Mouse (Mus musculus): Measurements from ENCODE around the gene Spag8. TPM values are rescaled to one million over a fixed set of nuclear protein-coding genes. Genes with fewer than 3 reads are reported as not detected.

Gene Spag8
- total and polyA plus RNA-seq, 2 experiments from 2014 or later = 5.8 to 9.1 TPM

- H3K4me1 ChIP-seq (ENCODE audit: insufficient read depth) = peaks cover 23% of the 10 kb centered on the region
- no peaks in the 10 kb centered on the region for H3K36me3 ChIP-seq (ENCODE audit: insufficient read depth)
- ATAC-seq (no peak), DNase-seq (no peak)
- H3K4me2 ChIP-seq (ENCODE audit: low read depth) = no peak overlapping the region
- 93% methylated on average over 2 of the region's 2 CpGs for whole genome bisulfite sequencing
- H3K4me3 ChIP-seq (ENCODE audit: low read depth, low read length) = no peak overlapping the region
- TF ChIP-seq CTCF (IDR thresholded peaks at IDR 0.05; ENCODE audit: low read depth) = no peak
- H3K9me3 ChIP-seq (ENCODE audit: low read length) = no peaks in the 10 kb centered on the region
- H3K27ac ChIP-seq (ENCODE audit: low read depth, low read length) = no peak overlapping the region
- no peak overlapping the region for H3K9ac ChIP-seq
- no peaks in the 10 kb centered on the region for H3K27me3 ChIP-seq (ENCODE audit: insufficient read depth, low read length)
These were observed 19.7 kb downstream of the Spag8 start for GRCm38 (mm10) chr4:43633736-43634135.

- Histone ChIP-seq H3K4me3 (ENCODE audit: low read depth, low read length) (no peak overlapping the region), H3K9ac (no peak overlapping the region), H3K4me1 (ENCODE audit: insufficient read depth) (peaks cover 23% of the 10 kb centered on the region), H3K27me3 (ENCODE audit: insufficient read depth, low read length) (no peaks in the 10 kb centered on the region), H3K9me3 (ENCODE audit: low read length) (no peaks in the 10 kb centered on the region), H3K4me2 (ENCODE audit: low read depth) (peak overlapping the region; percentile 89; the same call in 1 of the 2 replicates), H3K27ac (ENCODE audit: low read depth, low read length) (no peak overlapping the region), H3K36me3 (ENCODE audit: insufficient read depth) (no peaks in the 10 kb centered on the region)
- DNase-seq (no peak), ATAC-seq (no peak)
- 87% methylated on average over 8 of the region's 8 CpGs for WGBS
- no peak for TF ChIP-seq CTCF (IDR thresholded peaks at IDR 0.05; ENCODE audit: low read depth)
These were observed 20.1 kb downstream of the Spag8 start for GRCm38 (mm10) chr4:43633296-43633695.

GRCm38 (mm10) chr4:43631956-43632920 is 21.2 kb downstream of the Spag8 start:
- Histone ChIP-seq H3K9me3 (ENCODE audit: low read length) (no peaks in the 10 kb centered on the region), H3K36me3 (ENCODE audit: insufficient read depth) (no peaks in the 10 kb centered on the region), H3K4me2 (ENCODE audit: low read depth) (peak overlapping the region; percentile 89), H3K4me3 (ENCODE audit: low read depth, low read length) (peak overlapping the region; percentile 65), H3K27ac (ENCODE audit: low read depth, low read length) (peak overlapping the region; percentile 72), H3K9ac (peak overlapping the region; percentile 90), H3K27me3 (ENCODE audit: insufficient read depth, low read length) (no peaks in the 10 kb centered on the region), H3K4me1 (ENCODE audit: insufficient read depth) (peaks cover 23% of the 10 kb centered on the region)
- TF ChIP-seq CTCF (IDR thresholded peaks at IDR 0.05; ENCODE audit: low read depth) = no peak
- DNase-seq (no peak), ATAC-seq (peak; percentile 19)
- WGBS = 50% methylated on average over 42 of the region's 42 CpGs

- ATAC-seq (peak; percentile 60), DNase-seq (peak; percentile 68)
- Histone ChIP-seq H3K4me3 (ENCODE audit: low read depth, low read length) (peak within 1 kb of the TSS; percentile 65), H3K4me1 (ENCODE audit: insufficient read depth) (peaks cover 23% of the 10 kb centered on the region), H3K9ac (peak within 1 kb of the TSS; percentile 90), H3K9me3 (ENCODE audit: low read length) (no peaks in the 10 kb centered on the region), H3K36me3 (ENCODE audit: insufficient read depth) (no peaks in the 10 kb centered on the region), H3K27me3 (ENCODE audit: insufficient read depth, low read length) (no peaks in the 10 kb centered on the region), H3K4me2 (ENCODE audit: low read depth) (peak within 1 kb of the TSS; percentile 89), H3K27ac (ENCODE audit: low read depth, low read length) (peak within 1 kb of the TSS; percentile 72)
- no peak for TF ChIP-seq CTCF (IDR thresholded peaks at IDR 0.05; ENCODE audit: low read depth)
- 5% methylated on average over 47 of the region's 70 CpGs for WGBS
These were observed 22.1 kb downstream of the Spag8 start, which contains the start of gene Npr2 for GRCm38 (mm10) chr4:43631046-43631955. Gene Npr2, plus strand, starts transcription at chr4:43631935.

GRCm38 (mm10) chr4:43630671-43631045 is 22.7 kb downstream of the Spag8 start:
- 20% methylated on average over 5 of the region's 5 CpGs for WGBS
- H3K9ac ChIP-seq = peak overlapping the region; percentile 90
- no peaks in the 10 kb centered on the region for H3K27me3 ChIP-seq (ENCODE audit: insufficient read depth, low read length)
- H3K27ac ChIP-seq (ENCODE audit: low read depth, low read length) = peak overlapping the region; percentile 72
- TF ChIP-seq CTCF (IDR thresholded peaks at IDR 0.05; ENCODE audit: low read depth) = no peak
- H3K36me3 ChIP-seq (ENCODE audit: insufficient read depth) = no peaks in the 10 kb centered on the region
- DNase-seq = peak; percentile 65
- no peak for ATAC-seq
- H3K4me2 ChIP-seq (ENCODE audit: low read depth) = peak overlapping the region; percentile 89
- H3K4me3 ChIP-seq (ENCODE audit: low read depth, low read length) = peak overlapping the region; percentile 65
- H3K9me3 ChIP-seq (ENCODE audit: low read length) = no peaks in the 10 kb centered on the region
- peaks cover 23% of the 10 kb centered on the region for H3K4me1 ChIP-seq (ENCODE audit: insufficient read depth)

- no peak overlapping the region; the same call in 1 of the 2 replicates for H3K9ac ChIP-seq
- DNase-seq (peak; percentile 94), ATAC-seq (peak; percentile 81)
- H3K36me3 ChIP-seq (ENCODE audit: insufficient read depth) = no peaks in the 10 kb centered on the region
- no peaks in the 10 kb centered on the region for H3K9me3 ChIP-seq (ENCODE audit: low read length)
- TF ChIP-seq CTCF (IDR thresholded peaks at IDR 0.05; ENCODE audit: low read depth) = peak; percentile 91
- peak overlapping the region; percentile 28; the same call in 1 of the 2 replicates for H3K4me2 ChIP-seq (ENCODE audit: low read depth)
- H3K4me1 ChIP-seq (ENCODE audit: insufficient read depth) = peaks cover 23% of the 10 kb centered on the region
- no peaks in the 10 kb centered on the region for H3K27me3 ChIP-seq (ENCODE audit: insufficient read depth, low read length)
- WGBS = 2% methylated on average over 5 of the region's 5 CpGs
- peak overlapping the region; percentile 72 for H3K27ac ChIP-seq (ENCODE audit: low read depth, low read length)
- no peak overlapping the region for H3K4me3 ChIP-seq (ENCODE audit: low read depth, low read length)
These were observed 23.3 kb downstream of the Spag8 start for GRCm38 (mm10) chr4:43630030-43630581.

All from forebrain, postnatal 0 days (tissue).